Mouse (Mus musculus): ENCODE data around the gene Tmem167. TPM values are rescaled to one million over a fixed set of nuclear protein-coding genes. Genes with fewer than 3 reads are reported as not detected.

The Tmem167 gene
- 19.3 and 22.5 TPM in 2 replicates for total RNA-seq (2012; rRNA removed)
- polyA plus RNA-seq (2012; ENCODE audit: insufficient read depth in 1 of 2, insufficient read length in 2 of 2, low read depth in 1 of 2, low replicate concordance in 2 of 2, missing spikeins in 1 of 2), result 10 to 100 TPM in 1 of 2 experiments, not detected in 1; 15.0 TPM

DNA sequence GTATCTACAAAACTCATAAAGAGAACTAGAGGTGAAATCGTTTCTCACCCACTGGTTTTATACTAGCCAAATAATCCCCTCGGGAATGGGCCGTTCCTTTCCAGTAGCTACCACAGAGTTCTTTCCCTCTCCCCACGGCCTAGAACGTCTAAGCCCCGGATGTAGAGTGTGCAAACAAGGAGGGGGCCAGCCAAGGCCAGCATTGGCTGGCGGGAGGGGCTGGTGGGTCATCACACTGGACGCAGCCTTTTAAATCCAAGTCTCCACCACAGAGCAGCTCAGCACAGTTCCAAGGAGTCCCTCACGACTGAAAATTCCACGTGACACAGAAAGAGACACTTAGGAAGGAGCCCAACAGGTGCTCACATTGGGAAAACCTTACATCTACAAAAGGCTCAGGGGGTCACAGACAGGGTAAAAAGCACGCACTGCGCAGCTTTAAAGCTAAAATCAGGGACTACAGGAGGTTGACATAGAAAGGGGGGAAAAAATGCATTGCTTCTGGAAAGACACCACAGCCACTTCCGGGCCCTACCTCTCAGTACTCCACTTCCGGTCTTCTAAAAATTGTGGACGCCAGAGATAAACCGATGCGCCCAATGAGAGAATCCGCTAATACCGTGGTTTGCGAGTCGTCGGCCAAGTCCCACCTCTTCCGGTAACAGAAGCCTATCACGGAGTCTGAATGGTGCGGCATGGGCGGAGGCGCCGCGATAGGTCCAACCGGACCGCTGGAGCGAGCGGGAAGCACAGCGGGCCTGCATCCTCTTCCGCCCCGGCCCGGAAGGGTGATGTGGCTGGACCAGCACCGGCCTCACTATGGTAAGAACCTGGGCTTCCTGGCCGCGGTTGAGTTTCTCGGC is at the start of gene Tmem167, which contains the start of gene Xrcc4:
Tmem167 (plus strand) TSS at position 162 of the 863 bp plus-strand sequence.
Xrcc4 (minus strand) TSS at position 647 of the 863 bp plus-strand sequence.
- DNase-seq (ENCODE audit: low read depth, low spot score), result peak; percentile 98
- Histone ChIP-seq H3K27ac (ENCODE audit: control insufficient read depth, low read depth, low read length) (peak within 1 kb of the TSS; percentile 85), H3K79me2 (ENCODE audit: control insufficient read depth, insufficient read depth, low read length, poor library complexity) (peaks cover 19% of the 10 kb centered on the region), H3K9me3 (replicated peaks; ENCODE audit: insufficient read depth, low read length) (no peaks in the 10 kb centered on the region), H3K4me3 (ENCODE audit: control insufficient read depth in 1 of 2, insufficient read depth in 1 of 2, low read depth in 2 of 2, low read length in 2 of 2) (peak within 1 kb of the TSS; percentile 91 to 100), H3K27me3 (ENCODE audit: control insufficient read depth in 1 of 2, insufficient read depth in 2 of 2, low read length in 2 of 2) (no peaks in the 10 kb centered on the region), H3K4me1 (ENCODE audit: control insufficient read depth in 1 of 2, insufficient read depth in 2 of 2, low read length in 2 of 2) (peaks cover 2 to 8% of the 10 kb centered on the region in 2 experiments; a peak in 2 of 4 replicates), H3K36me3 (ENCODE audit: control insufficient read depth in 1 of 2, insufficient read depth in 2 of 2, low read length in 2 of 2) (peaks cover 4 to 13% of the 10 kb centered on the region in 2 experiments; a peak in 3 of 4 replicates), H3K9ac (ENCODE audit: control insufficient read depth, low read depth, low read length, poor library complexity, severe bottlenecking) (peak within 1 kb of the TSS; percentile 98)
- TF ChIP-seq MAFK (IDR thresholded peaks at IDR 0.05; ENCODE audit: borderline replicate concordance, low read depth, low read length) (no peak), RAD21 (IDR thresholded peaks at IDR 0.05; ENCODE audit: low read depth, low read length) (no peak), MYB (IDR thresholded peaks at IDR 0.05; ENCODE audit: low read depth, low read length) (no peak), USF2 (IDR thresholded peaks at IDR 0.05; ENCODE audit: borderline replicate concordance in 1 of 2, insufficient read depth in 1 of 2, low read depth in 1 of 2, low read length in 2 of 2) (no peak), POLR2AphosphoS2 (IDR thresholded peaks at IDR 0.05; ENCODE audit: low read length) (peak; percentile 77; the same call in 1 of the 2 replicates), RCOR1 (IDR thresholded peaks at IDR 0.05; ENCODE audit: low read depth, low read length) (0 out of 2 replicates have a peak, but pooled peaks have one; percentile 18), MAX (IDR thresholded peaks at IDR 0.05; ENCODE audit: low read length) (peak; percentile 19; the same call in 1 of the 2 replicates), ETS1 (IDR thresholded peaks at IDR 0.05; ENCODE audit: low read depth, low read length) (no peak), USF1 (IDR thresholded peaks at IDR 0.05; ENCODE audit: low read depth, low read length) (peak; percentile 18), BHLHE40 (IDR thresholded peaks at IDR 0.05; ENCODE audit: borderline replicate concordance, low read depth, low read length) (no peak), KAT2A (conservative IDR thresholded peaks at IDR 0.05; ENCODE audit: low read depth, low read length) (peak; percentile 66), ZC3H11A (IDR thresholded peaks at IDR 0.05; ENCODE audit: low read depth, low read length) (no peak), CTCF (IDR thresholded peaks at IDR 0.05 in 2 of 3, conservative IDR thresholded peaks at IDR 0.05 in 1 of 3; ENCODE audit: control insufficient read depth in 1 of 3, insufficient read depth in 1 of 3, low read depth in 2 of 3, low read length in 3 of 3, poor library complexity in 1 of 3, severe bottlenecking in 1 of 3) (no peak), ZKSCAN1 (IDR thresholded peaks at IDR 0.05; ENCODE audit: low read depth, low read length) (no peak), POLR2AphosphoS5 (IDR thresholded peaks at IDR 0.05; ENCODE audit: borderline replicate concordance, low read depth, low read length) (no peak), POLR2A (IDR thresholded peaks at IDR 0.05; ENCODE audit: control insufficient read depth in 1 of 2, insufficient read depth in 1 of 2, low read depth in 1 of 2, low read length in 2 of 2, poor library complexity in 1 of 2) (peak; percentile 49 to 77), MAZ (IDR thresholded peaks at IDR 0.05; ENCODE audit: low read depth, low read length) (peak; percentile 62; the same call in 1 of the 2 replicates), CHD1 (IDR thresholded peaks at IDR 0.05; ENCODE audit: low read depth, low read length) (peak; percentile 11; the same call in 1 of the 2 replicates), MYC (IDR thresholded peaks at IDR 0.05; ENCODE audit: low read depth, low read length) (peak; percentile 90), GATA1 (IDR thresholded peaks at IDR 0.05; ENCODE audit: low read depth, low read length) (peak; percentile 89), SMC3 (IDR thresholded peaks at IDR 0.05; ENCODE audit: low read depth, low read length) (no peak), SIN3A (IDR thresholded peaks at IDR 0.05; ENCODE audit: low read length) (peak; percentile 88), EP300 (IDR thresholded peaks at IDR 0.05; ENCODE audit: low read depth in 1 of 2, low read length in 2 of 2) (no peak), MEF2A (IDR thresholded peaks at IDR 0.05; ENCODE audit: extremely low read depth, insufficient replicate concordance, low read depth, low read length, poor library complexity, severe bottlenecking) (no peak), ZNF384 (IDR thresholded peaks at IDR 0.05; ENCODE audit: low read depth, low read length) (peak; percentile 79), TCF12 (IDR thresholded peaks at IDR 0.05; ENCODE audit: low read depth, low read length) (peak; percentile 46), ELF1 (IDR thresholded peaks at IDR 0.05; ENCODE audit: low read depth, low read length) (peak; percentile 97), TBP (IDR thresholded peaks at IDR 0.05; ENCODE audit: low read depth, low read length) (peak; percentile 90), NRF1 (IDR thresholded peaks at IDR 0.05; ENCODE audit: insufficient read depth, low read depth, low read length, poor library complexity, severe bottlenecking) (no peak), CHD2 (IDR thresholded peaks at IDR 0.05; ENCODE audit: low read length) (peak; percentile 63), MXI1 (IDR thresholded peaks at IDR 0.05; ENCODE audit: low read depth, low read length) (peak; percentile 81), NELFE (IDR thresholded peaks at IDR 0.05; ENCODE audit: low read depth, low read length) (peak; percentile 89), TAL1 (IDR thresholded peaks at IDR 0.05; ENCODE audit: low read length) (no peak), HCFC1 (IDR thresholded peaks at IDR 0.05; ENCODE audit: low read depth, low read length) (peak; percentile 87), ZMIZ1 (IDR thresholded peaks at IDR 0.05; ENCODE audit: low read depth, low read length) (no peak; the same call in 1 of the 2 replicates)
